ENCODE assay signal across 9 mouse cellular contexts in genomic region chr7:3262789-3263188, GRCm38 (mm10). TPM values are rescaled to one million over a fixed set of nuclear protein-coding genes. Genes with fewer than 3 reads are reported as not detected.
DNase-seq lines count a peak whose midpoint lies in the region; ATAC-seq and TF ChIP-seq lines count a peak whose summit lies in the region.
"Had no signal": no experiment of that assay in that cellular context is flagged by ENCODE, and none has a peak within 500 bp of the region (broad histone marks: within the 10 kb centered on the region; RNA-seq: fewer than 3 reads in every experiment).

No protein-coding gene starts in this region.

- H3K9ac ChIP-seq in intestine, postnatal 0 days (ENCODE audit: low read depth, low read length) = no peak overlapping the region
- H3K9ac ChIP-seq in intestine, embryonic 16.5 days (ENCODE audit: low read depth, low read length) = no peak overlapping the region
- no peak overlapping the region for H3K9ac ChIP-seq in CH12.LX (ENCODE audit: insufficient read depth, low read depth)
- H3K9ac ChIP-seq in intestine, embryonic 15.5 days = no peak overlapping the region
- H3K9ac ChIP-seq: heart, embryonic 13.5 days had no signal

- TF ChIP-seq POLR2A in CH12.LX (IDR thresholded peaks at IDR 0.05; ENCODE audit: low read depth, low read length) = no peak

- peak; percentile 15 for TF ChIP-seq RAD21 in CH12.LX (IDR thresholded peaks at IDR 0.05; ENCODE audit: low read depth, low read length)

- no peaks in the 10 kb centered on the region for H3K79me2 ChIP-seq in CH12.LX (replicated peaks; ENCODE audit: control insufficient read depth, extremely low read depth, insufficient read depth, poor library complexity, severe bottlenecking)

- intact Hi-C loops in gastrocnemius, postnatal 14 days (cut with DNase I; ENCODE audit: low total_unique reads) = no loop called here

- 35% methylated on average over 2 of the region's 2 CpGs for WGBS in intestine, postnatal 0 days
- WGBS in intestine, embryonic 16.5 days = 35% methylated on average over 2 of the region's 2 CpGs
- WGBS in intestine, embryonic 15.5 days = 46% methylated on average over 2 of the region's 2 CpGs

- no peak overlapping the region for H3K27ac ChIP-seq in intestine, postnatal 0 days (ENCODE audit: low read depth, low read length)
- no peak overlapping the region for H3K27ac ChIP-seq in intestine, embryonic 16.5 days (ENCODE audit: low read length)
- no peak overlapping the region for H3K27ac ChIP-seq in CH12.LX (ENCODE audit: insufficient read depth, low read depth)
- no peak overlapping the region for H3K27ac ChIP-seq in intestine, embryonic 15.5 days
- H3K27ac ChIP-seq: heart, embryonic 13.5 days had no signal

- dilution Hi-C loops in CH12.LX (cut with MboI; ENCODE audit: extremely low pct_ligation_motif_present, extremely low pct_unique_long_range_greater_than_20kb, low sequenced_read_pairs) = no loop called here

- no peak for DNase-seq in CH12.LX (ENCODE audit: extremely low read depth)
- DNase-seq in R1 (ENCODE audit: low read depth, low spot score) = peak; percentile 89
- DNase-seq in gastrocnemius, postnatal 14 days = peak; percentile 30
- DNase-seq in natural killer cell, adult 2 months (ENCODE audit: low spot score in 2 of 2) = peak; percentile 27 to 30

- H3K27me3 ChIP-seq in intestine, postnatal 0 days (replicated peaks; ENCODE audit: control insufficient read depth, insufficient read depth, low read length) = no peaks in the 10 kb centered on the region
- H3K27me3 ChIP-seq in intestine, embryonic 16.5 days (replicated peaks; ENCODE audit: control insufficient read depth, insufficient read depth, low read length) = peaks cover 2% of the 10 kb centered on the region; the same call in 1 of the 2 replicates
- H3K27me3 ChIP-seq in CH12.LX (replicated peaks) = no peaks in the 10 kb centered on the region
- no peaks in the 10 kb centered on the region; the same call in 1 of the 2 replicates for H3K27me3 ChIP-seq in intestine, embryonic 15.5 days (replicated peaks)

- in situ Hi-C loops in CH12.LX (cut with MboI; ENCODE audit: low pct_ligation_motif_present, low pct_unique_long_range_greater_than_20kb, low sequenced_read_pairs) = no loop called here

- peak; percentile 70 for TF ChIP-seq CTCF in intestine, postnatal 0 days (IDR thresholded peaks at IDR 0.05; ENCODE audit: low read depth)
- TF ChIP-seq CTCF in CH12.LX (conservative IDR thresholded peaks at IDR 0.05 in 1 of 2, IDR thresholded peaks at IDR 0.05 in 1 of 2; ENCODE audit: low read depth in 2 of 2, low read length in 2 of 2) = peak; percentile 67 to 87

- no peak for TF ChIP-seq EP300 in CH12.LX (IDR thresholded peaks at IDR 0.05; ENCODE audit: low read length)

- ATAC-seq in intestine, postnatal 0 days = no peak
- ATAC-seq in intestine, embryonic 16.5 days = no peak
- ATAC-seq in intestine, embryonic 15.5 days = no peak

- no peak overlapping the region for H3K4me3 ChIP-seq in intestine, postnatal 0 days (ENCODE audit: low read depth, low read length)
- no peak overlapping the region for H3K4me3 ChIP-seq in intestine, embryonic 16.5 days (ENCODE audit: low read length)
- no peak overlapping the region for H3K4me3 ChIP-seq in CH12.LX (replicated peaks in 1 of 3; ENCODE audit: low read depth in 2 of 3, low read length in 2 of 3, poor library complexity in 1 of 3)
- H3K4me3 ChIP-seq in intestine, embryonic 15.5 days (replicated peaks) = no peak overlapping the region
- H3K4me3 ChIP-seq: heart, embryonic 13.5 days; megakaryocyte, embryonic 14.5 days had no signal

- no peak overlapping the region for H3K4me2 ChIP-seq in intestine, postnatal 0 days (replicated peaks; ENCODE audit: low read depth)
- H3K4me2 ChIP-seq in intestine, embryonic 16.5 days (ENCODE audit: low read depth, low read length) = no peak overlapping the region
- H3K4me2 ChIP-seq in CH12.LX (ENCODE audit: insufficient read depth, low read depth, poor library complexity, severe bottlenecking) = no peak overlapping the region
- H3K4me2 ChIP-seq in intestine, embryonic 15.5 days (replicated peaks) = no peak overlapping the region
- H3K4me2 ChIP-seq: heart, embryonic 13.5 days had no signal

- no peaks in the 10 kb centered on the region for H3K36me3 ChIP-seq in intestine, postnatal 0 days (ENCODE audit: control insufficient read depth, insufficient read depth)
- H3K36me3 ChIP-seq in intestine, embryonic 16.5 days (ENCODE audit: control insufficient read depth, insufficient read depth, low read length) = no peaks in the 10 kb centered on the region
- no peaks in the 10 kb centered on the region for H3K36me3 ChIP-seq in CH12.LX (replicated peaks in 1 of 2; ENCODE audit: control insufficient read depth in 1 of 2, insufficient read depth in 1 of 2, low read length in 1 of 2)
- H3K36me3 ChIP-seq in intestine, embryonic 15.5 days = no peaks in the 10 kb centered on the region
- H3K36me3 ChIP-seq: heart, embryonic 13.5 days had no signal

- no peaks in the 10 kb centered on the region for H3K9me3 ChIP-seq in intestine, postnatal 0 days (ENCODE audit: control insufficient read depth)
- H3K9me3 ChIP-seq in intestine, embryonic 16.5 days (ENCODE audit: control insufficient read depth, low read length) = no peaks in the 10 kb centered on the region
- H3K9me3 ChIP-seq in CH12.LX (replicated peaks; ENCODE audit: low read length) = no peaks in the 10 kb centered on the region
- no peaks in the 10 kb centered on the region for H3K9me3 ChIP-seq in intestine, embryonic 15.5 days
- H3K9me3 ChIP-seq: heart, embryonic 13.5 days had no signal

- no peaks in the 10 kb centered on the region for H3K4me1 ChIP-seq in intestine, postnatal 0 days (replicated peaks; ENCODE audit: control insufficient read depth, insufficient read depth, low read length)
- H3K4me1 ChIP-seq in intestine, embryonic 16.5 days (ENCODE audit: control insufficient read depth, insufficient read depth, low read length) = 0 out of 2 replicates have a peak, but pooled peaks cover 1% of the 10 kb centered on the region
- peaks cover 0 to 10% of the 10 kb centered on the region in 2 experiments; a peak in 2 of 4 replicates for H3K4me1 ChIP-seq in CH12.LX (ENCODE audit: control insufficient read depth in 1 of 2, insufficient read depth in 2 of 2)
- 0 out of 2 replicates have a peak, but pooled peaks cover 1% of the 10 kb centered on the region for H3K4me1 ChIP-seq in intestine, embryonic 15.5 days (replicated peaks)

TF ChIP-seq in CH12.LX, 34 proteins besides CTCF, POLR2A, EP300 and RAD21:
- TF ChIP-seq MEF2A (IDR thresholded peaks at IDR 0.05; ENCODE audit: borderline replicate concordance, low read depth, low read length) (no peak), UBTF (IDR thresholded peaks at IDR 0.05; ENCODE audit: low read depth, low read length) (no peak), KAT2A (IDR thresholded peaks at IDR 0.05; ENCODE audit: insufficient replicate concordance, low read length) (no peak), ZC3H11A (IDR thresholded peaks at IDR 0.05; ENCODE audit: low read depth, low read length) (no peak), SMC3 (IDR thresholded peaks at IDR 0.05; ENCODE audit: low read depth, low read length) (peak; percentile 33), RCOR1 (conservative IDR thresholded peaks at IDR 0.05; ENCODE audit: low read depth, low read length) (no peak)

RNA-seq across cellular contexts. Expression of gene Nlrp12, which starts 13.2 kb away (rescaled TPM):
- not detected in 2 replicates for polyA plus RNA-seq in intestine, postnatal 0 days (2015; fragmentation: Nextera tagmentation; extraction: Ambion mirVana)
- polyA plus RNA-seq in intestine, embryonic 16.5 days (2015; fragmentation: Nextera tagmentation; extraction: Ambion mirVana) = 0.01 TPM in 1 of 2 replicates, not detected in the other
- total RNA-seq in CH12.LX (2012; rRNA removed) = not detected in 2 replicates
- total RNA-seq in CH12.LX (2014; rRNA removed) = not detected in 2 replicates
- polyA plus RNA-seq in CH12.LX (2012; ENCODE audit: insufficient read length, low read depth) = not detected in 2 replicates
- not detected for total RNA-seq in gastrocnemius, postnatal 14 days (2021)
- polyA plus RNA-seq in intestine, embryonic 15.5 days (2015; fragmentation: Nextera tagmentation; extraction: Ambion mirVana) = not detected in 2 replicates
- polyA plus RNA-seq: heart, embryonic 13.5 days had no signal

RNA-seq across cellular contexts. Expression of gene Myadm, which starts 26.1 kb away (rescaled TPM):
- 71.3 and 75.3 TPM in 2 replicates for polyA plus RNA-seq in intestine, postnatal 0 days (2015; fragmentation: Nextera tagmentation; extraction: Ambion mirVana)
- 141 and 148 TPM in 2 replicates for polyA plus RNA-seq in intestine, embryonic 16.5 days (2015; fragmentation: Nextera tagmentation; extraction: Ambion mirVana)
- 3.7 and 4.4 TPM in 2 replicates for total RNA-seq in CH12.LX (2012; rRNA removed)
- 3.4 and 4.6 TPM in 2 replicates for total RNA-seq in CH12.LX (2014; rRNA removed)
- 18.0 and 22.6 TPM in 2 replicates for polyA plus RNA-seq in CH12.LX (2012; ENCODE audit: insufficient read length, low read depth)
- 10 to 100 TPM; 65.0 to 76.7 TPM for total RNA-seq in gastrocnemius, postnatal 14 days (2021)
- polyA plus RNA-seq in intestine, embryonic 15.5 days (2015; fragmentation: Nextera tagmentation; extraction: Ambion mirVana) = 131 and 135 TPM in 2 replicates

RNA-seq across cellular contexts. Expression of gene Prkcg, which starts 26.2 kb away (rescaled TPM):
- 0.10 and 0.57 TPM in 2 replicates for polyA plus RNA-seq in intestine, postnatal 0 days (2015; fragmentation: Nextera tagmentation; extraction: Ambion mirVana)
- polyA plus RNA-seq in intestine, embryonic 16.5 days (2015; fragmentation: Nextera tagmentation; extraction: Ambion mirVana) = 0.16 and 0.28 TPM in 2 replicates
- total RNA-seq in CH12.LX (2012; rRNA removed) (0.17 and 0.25 TPM in 2 replicates), CH12.LX (2014; rRNA removed) (0.11 and 0.15 TPM in 2 replicates)
- polyA plus RNA-seq in CH12.LX (2012; ENCODE audit: insufficient read length, low read depth) = 2.2 and 3.0 TPM in 2 replicates
- total RNA-seq in gastrocnemius, postnatal 14 days (2021) = 1 to 10 TPM; 2.1 to 2.3 TPM
- 0.27 and 0.45 TPM in 2 replicates for polyA plus RNA-seq in intestine, embryonic 15.5 days (2015; fragmentation: Nextera tagmentation; extraction: Ambion mirVana)
